Mouse (Mus musculus) cerebellum, adult (tissue): Measurements from ENCODE around the gene Zcchc2.

Experiments used
- ATAC-seq: cut with Nextera tagmentation; 2 replicates; pipeline ENCODE4 v1.9.2; 2017; ENCODE audit warnings: mild to moderate bottlenecking, moderate library complexity, mixed read lengths; ENCODE audit not compliant: insufficient number of reproducible peaks, low FRiP score, low TSS enrichment

Zcchc2 gene

GRCm38 (mm10) chr1:105988171-105988570 lies 2.0 kb upstream of the Zcchc2 start:
- no peak for ATAC-seq

DNA sequence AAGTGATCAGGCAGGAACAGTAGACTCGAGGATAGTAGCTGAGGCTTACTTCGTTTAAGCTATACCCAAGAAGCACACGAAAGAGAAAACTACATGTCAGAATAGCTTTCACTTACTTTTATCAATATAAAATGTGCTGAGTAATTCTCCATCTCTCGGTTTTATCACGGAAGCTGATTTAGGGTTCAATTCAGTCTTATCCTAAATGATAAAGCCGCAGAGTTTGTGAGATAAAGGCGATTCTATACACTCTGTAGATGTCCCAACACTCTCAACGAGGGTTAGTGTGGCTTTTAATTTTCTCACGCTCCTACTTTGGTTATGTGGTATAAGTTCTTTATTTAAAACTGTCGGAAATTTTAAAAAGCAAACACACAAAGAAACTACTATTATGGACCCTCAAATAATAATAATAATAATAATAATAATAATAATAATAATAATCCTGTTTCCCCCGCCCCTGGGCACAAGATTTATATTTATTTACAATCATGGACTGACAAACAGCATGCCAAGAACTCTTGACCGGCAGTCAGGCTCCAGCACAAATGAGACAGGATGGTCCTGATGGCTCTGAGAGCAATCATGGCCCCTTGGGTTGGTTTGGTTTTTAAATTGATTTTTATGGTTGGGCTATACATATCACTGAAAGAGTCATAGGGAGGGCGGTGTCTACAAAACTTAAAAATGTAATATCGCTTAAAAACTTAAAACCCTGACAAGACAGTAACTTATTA lies 1.1 kb upstream of the Zcchc2 start:
- no peak for ATAC-seq

GRCm38 (mm10) chr1:105989640-105989984 lies 594 bp upstream of the Zcchc2 start:
- ATAC-seq, result no peak

DNA sequence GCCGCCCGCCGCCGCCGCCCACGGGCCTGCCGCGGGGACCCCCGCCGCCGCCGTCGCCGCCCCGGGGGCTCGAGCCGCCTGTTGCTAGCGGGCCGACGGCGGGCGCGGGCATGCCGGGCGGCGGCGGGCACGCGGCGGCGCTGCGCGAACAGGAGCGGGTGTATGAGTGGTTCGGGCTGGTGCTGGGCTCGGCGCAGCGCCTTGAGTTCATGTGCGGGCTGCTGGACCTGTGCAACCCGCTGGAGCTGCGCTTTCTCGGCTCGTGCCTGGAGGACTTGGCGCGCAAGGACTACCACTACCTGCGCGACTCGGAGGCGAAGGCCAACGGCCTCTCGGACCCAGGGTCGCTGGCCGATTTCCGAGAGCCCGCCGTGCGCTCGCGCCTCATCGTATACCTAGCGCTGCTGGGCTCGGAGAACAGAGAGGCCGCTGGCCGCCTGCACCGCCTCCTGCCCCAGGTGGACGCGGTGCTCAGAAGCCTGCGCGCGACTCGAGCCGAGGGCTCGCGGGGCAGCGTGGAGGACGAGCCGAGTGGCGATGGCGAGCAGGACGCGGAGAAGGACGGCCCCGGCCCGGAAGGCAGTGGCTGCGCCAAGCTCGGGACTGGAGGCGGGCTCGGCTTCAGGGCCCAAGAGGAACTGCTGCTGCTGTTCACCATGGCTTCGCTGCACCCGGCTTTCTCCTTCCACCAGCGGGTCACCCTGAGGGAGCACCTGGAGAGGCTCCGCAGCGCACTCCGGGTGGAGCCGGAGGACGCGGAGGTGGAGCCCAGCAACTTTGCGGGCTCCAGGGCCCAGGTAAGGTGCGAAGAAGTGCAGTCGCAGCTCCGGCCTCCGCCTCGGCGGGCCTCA lies 930 bp downstream of the Zcchc2 start:
- peak; percentile 18; the same call in 1 of the 2 replicates for ATAC-seq

- no peak for ATAC-seq
Observed at GRCm38 (mm10) chr1:105991931-105992837, 2.0 kb downstream of the Zcchc2 start.

DNA sequence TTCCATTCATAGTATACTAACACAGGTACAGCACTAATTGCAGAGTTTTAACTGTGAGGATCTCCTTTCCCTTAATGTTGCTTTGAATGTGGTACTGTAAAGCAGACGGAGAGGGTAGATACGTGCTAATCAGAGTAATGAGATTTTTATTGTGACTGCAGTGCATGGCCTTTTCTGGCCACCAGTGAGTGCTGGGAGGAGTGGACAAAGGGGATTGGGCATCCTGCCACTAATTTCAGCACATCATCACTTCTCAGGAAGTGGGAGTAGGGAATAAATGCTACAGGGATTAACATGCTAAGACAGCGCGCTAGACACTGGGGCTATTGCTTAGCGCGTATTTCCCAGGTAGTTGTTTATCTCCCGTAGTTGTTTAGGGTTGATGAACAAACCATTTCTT lies 3.0 kb downstream of the Zcchc2 start:
- ATAC-seq, result no peak

- peak; percentile 56 for ATAC-seq
Observed at GRCm38 (mm10) chr1:105993601-105994209, 3.5 kb downstream of the Zcchc2 start.

- ATAC-seq, result no peak
Observed at GRCm38 (mm10) chr1:105995966-105996365, 5.8 kb downstream of the Zcchc2 start.

DNA sequence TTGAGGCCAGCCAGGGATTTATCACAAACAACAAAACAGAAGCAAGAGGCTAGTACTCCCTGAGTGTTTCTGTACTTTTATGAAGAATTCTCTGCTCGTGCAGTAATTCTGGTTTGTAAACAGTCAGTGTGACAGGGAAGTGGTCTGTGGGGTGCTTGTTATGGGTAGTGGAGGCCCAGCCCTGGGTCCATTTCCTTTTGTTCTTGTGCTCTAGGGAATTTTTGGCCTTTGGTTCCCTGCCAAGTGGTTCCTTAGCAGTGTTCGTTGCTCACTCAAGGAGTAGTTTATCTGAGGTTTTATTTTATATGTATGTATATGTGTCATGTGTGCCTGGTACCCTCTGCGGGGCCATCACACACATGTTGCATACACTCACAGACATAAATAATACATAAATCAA lies 7.1 kb downstream of the Zcchc2 start:
- ATAC-seq, result no peak

DNA sequence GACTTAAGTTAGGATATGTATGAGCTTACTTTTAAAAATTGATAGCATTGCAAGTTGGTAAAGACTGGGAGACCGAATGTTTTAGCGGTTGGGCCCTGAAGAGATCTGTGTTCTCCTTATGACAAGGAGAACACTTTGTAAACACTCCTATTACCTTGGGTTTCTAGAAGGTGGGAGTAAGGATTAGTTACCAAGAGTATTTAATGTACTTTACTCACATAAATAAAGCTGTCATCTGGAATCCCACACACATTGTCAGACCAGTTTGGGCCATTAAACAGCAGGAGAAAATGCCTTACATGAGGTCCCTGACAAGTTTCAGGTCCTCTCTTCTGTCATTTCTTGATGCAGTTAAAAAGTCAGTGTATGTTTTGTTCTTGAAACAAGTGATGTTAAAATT lies 9.6 kb downstream of the Zcchc2 start:
- ATAC-seq, result no peak

GRCm38 (mm10) chr1:106007581-106007980 lies 17.4 kb downstream of the Zcchc2 start:
- ATAC-seq, result no peak

DNA sequence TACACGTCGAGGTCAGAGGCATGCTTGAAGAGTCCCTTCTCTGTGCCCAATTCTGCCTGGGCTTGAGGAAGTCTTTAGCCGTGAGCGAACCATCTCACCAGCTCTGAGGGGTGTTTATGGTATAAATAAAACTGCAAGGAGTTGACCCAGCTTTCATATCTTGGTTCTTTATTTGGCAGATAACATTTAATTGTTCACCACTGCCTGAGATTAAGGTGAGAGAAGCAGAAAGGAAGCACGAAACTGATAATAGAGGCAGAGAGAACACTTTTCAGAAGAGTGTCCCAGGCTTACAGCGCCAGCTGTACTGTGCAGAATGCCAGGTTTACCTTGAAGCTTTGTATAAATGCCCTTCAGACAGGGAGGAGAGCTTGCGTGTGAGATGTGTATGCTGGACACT lies 20.9 kb downstream of the Zcchc2 start:
- no peak for ATAC-seq

DNA sequence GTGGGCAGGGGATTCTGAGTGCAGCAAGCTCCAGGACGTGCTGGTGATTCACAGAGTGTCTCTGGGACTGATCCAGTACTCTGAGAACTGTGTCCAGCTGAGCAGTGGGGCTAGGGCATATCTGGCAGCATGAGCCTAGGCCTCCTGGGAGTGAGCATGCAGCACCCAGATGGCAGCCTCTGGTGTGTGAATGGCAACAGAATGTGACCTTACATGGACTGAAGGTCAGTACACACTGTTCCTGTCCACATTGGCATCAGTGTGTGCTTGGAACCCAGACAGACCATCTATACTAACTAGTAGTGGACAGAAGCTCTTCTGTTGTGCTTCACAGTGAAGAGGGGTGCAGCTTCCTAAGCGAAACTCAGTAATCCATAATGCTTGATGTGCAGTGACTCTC lies 23.6 kb downstream of the Zcchc2 start:
- ATAC-seq, result no peak

DNA sequence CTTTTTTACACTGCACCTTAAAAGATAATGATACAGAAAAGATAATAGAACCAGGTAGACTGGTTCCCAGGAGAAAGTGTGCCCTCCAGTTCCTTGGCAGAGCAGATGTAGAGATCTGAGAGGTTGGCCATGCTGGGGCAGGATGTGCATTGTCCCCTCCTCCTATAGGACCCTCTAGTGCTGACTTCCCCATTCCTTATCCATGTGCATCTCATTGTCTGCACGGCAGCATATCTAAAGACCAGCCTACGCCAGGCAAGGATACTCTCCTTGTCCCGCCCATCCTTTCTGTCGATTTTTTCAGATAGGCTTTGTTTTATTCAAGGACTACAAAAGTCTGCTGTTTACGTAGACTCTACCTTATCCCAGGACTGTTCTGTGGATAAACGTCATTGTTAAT lies 26.1 kb downstream of the Zcchc2 start:
- no peak for ATAC-seq

GRCm38 (mm10) chr1:106019854-106020253 lies 29.6 kb downstream of the Zcchc2 start:
- no peak for ATAC-seq

DNA sequence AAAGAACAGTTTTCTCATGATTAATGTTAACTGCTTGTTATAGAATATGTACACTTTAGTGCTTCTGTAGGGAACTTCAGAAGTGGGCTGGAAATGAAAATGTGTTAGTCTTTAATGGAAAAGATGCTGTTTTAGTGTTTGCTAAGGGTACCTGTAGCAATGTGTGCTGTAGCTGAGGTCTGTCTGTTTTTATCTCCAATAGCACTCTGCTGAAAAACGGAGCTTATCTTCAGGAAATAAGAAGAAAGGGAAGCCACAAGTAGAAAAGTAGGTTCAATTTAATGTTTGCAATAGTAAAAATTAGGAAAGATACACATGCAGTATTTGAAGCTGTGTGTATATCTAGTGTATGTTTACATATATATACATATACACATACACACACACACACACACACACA lies 32.8 kb downstream of the Zcchc2 start:
- no peak for ATAC-seq

DNA sequence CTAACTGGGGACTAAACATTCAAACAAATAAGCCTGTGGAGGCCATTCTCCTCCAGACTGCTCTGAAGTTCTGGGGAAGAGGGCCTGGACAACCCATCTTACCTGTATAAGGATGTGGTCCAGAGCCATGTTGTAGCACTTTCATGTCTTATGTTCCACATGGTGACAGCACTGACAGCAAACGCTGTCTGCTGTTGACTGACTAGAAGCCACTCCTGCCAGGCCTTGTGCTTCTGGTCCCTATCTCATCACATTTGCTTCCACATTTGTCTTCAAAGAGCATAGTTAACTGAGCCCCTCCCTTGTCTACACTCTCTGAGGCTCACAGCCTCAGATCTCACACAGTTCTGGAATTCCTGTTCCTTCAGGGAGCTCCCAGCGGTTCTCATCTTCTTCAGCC lies 34.0 kb downstream of the Zcchc2 start:
- ATAC-seq, result no peak

DNA sequence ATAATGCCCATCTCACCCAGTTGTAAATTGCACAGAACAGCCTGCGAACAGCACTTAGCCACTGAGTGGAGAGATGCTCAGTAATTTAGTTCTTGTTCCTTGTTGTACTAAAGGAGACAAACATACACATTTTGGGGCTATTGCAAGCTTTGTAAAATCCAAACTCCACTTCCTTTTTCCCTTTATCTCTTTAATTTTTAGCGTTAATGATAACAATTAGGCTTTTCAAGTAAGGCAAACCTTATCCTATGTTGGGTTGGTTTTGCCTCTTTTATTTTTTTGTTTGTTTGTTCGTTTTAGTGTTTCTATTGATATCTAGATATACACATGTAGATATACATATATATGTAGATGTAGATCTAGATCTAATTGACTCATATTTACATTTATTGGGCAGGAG lies 34.6 kb downstream of the Zcchc2 start:
- ATAC-seq, result no peak

DNA sequence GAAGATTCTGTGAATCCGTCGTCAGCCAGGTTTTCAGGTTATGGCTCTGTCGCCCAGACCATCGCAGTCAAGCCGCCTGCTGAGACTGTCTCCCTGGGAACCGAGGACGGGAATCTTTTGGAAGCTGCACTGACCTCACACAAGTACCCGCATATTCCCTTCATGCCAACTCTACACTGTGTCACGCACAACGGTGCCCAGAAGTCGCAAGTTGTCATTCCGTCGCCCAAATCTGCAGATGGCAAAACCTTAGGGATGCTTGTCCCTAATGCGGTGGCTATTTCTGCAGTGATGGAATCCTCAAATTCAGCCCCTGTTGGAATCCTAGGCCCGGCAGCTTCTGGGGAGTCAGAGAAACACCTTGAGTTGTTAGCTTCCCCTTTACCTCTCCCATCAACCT lies 39.6 kb downstream of the Zcchc2 start:
- ATAC-seq, result peak; percentile 49; the same call in 1 of the 2 replicates

DNA sequence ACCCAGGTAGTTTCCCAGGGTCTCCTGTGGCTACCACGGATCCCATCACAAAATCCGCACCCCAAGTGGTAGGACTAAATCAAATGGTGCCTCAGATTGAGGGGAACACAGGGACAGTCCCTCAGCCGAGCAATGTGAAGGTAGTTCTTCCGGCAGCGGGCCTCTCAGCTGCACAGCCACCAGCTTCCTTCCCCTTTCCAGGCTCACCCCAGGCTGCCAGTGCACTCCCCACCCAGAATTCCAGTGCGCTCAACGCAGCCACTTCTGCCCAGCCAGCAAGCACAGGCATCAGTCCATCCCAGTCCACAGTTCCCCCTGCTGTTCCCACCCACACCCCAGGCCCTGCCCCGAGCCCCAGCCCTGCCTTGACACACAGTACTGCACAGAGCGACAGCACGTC lies 40.1 kb downstream of the Zcchc2 start:
- ATAC-seq, result 0 out of 2 replicates have a peak, but pooled peaks have one; percentile 6
